Mouse (Mus musculus): Measurements from ENCODE around the gene Adcy1. TPM values are rescaled to one million over a fixed set of nuclear protein-coding genes. Genes with fewer than 3 reads are reported as not detected.

The Adcy1 gene
- polyA plus RNA-seq, 1 experiment from 2014 or later, result 12.8 TPM

- Histone ChIP-seq H3K9me3 (no peaks in the 10 kb centered on the region), H3K4me2 (no peak overlapping the region), H3K36me3 (0 out of 2 replicates have a peak, but pooled peaks cover 7% of the 10 kb centered on the region), H3K27ac (replicated peaks) (no peak overlapping the region), H3K27me3 (no peaks in the 10 kb centered on the region), H3K4me1 (replicated peaks) (peaks cover 8% of the 10 kb centered on the region; the same call in 1 of the 2 replicates), H3K4me3 (no peak overlapping the region), H3K9ac (no peak overlapping the region)
- ATAC-seq (ENCODE audit: low FRiP score, low read depth), result no peak
- 71% methylated on average over 4 of the region's 4 CpGs for WGBS
Observed at GRCm38 (mm10) chr11:7113046-7113445, 49.8 kb downstream of the Adcy1 start.

- Histone ChIP-seq H3K36me3 (0 out of 2 replicates have a peak, but pooled peaks cover 7% of the 10 kb centered on the region), H3K9me3 (no peaks in the 10 kb centered on the region), H3K4me3 (no peak overlapping the region), H3K27me3 (no peaks in the 10 kb centered on the region), H3K4me2 (no peak overlapping the region), H3K9ac (no peak overlapping the region), H3K4me1 (replicated peaks) (peaks cover 8% of the 10 kb centered on the region; the same call in 1 of the 2 replicates), H3K27ac (replicated peaks) (0 out of 2 replicates have a peak overlapping the region, but pooled peaks have one; percentile 15)
- no peak for ATAC-seq (ENCODE audit: low FRiP score, low read depth)
- WGBS, result 66% methylated on average over 6 of the region's 6 CpGs
Observed at GRCm38 (mm10) chr11:7113687-7114086, 50.4 kb downstream of the Adcy1 start.

GRCm38 (mm10) chr11:7114312-7114711 is 51.0 kb downstream of the Adcy1 start:
- whole genome bisulfite sequencing, result 62% methylated on average over 9 of the region's 9 CpGs
- Histone ChIP-seq H3K9me3 (no peaks in the 10 kb centered on the region), H3K27ac (replicated peaks) (0 out of 2 replicates have a peak overlapping the region, but pooled peaks have one; percentile 15)

GRCm38 (mm10) chr11:7116647-7117046 is 53.4 kb downstream of the Adcy1 start:
- Histone ChIP-seq H3K9me3 (no peaks in the 10 kb centered on the region), H3K4me1 (replicated peaks) (peaks cover 8% of the 10 kb centered on the region; the same call in 1 of the 2 replicates), H3K36me3 (no peaks in the 10 kb centered on the region), H3K27me3 (no peaks in the 10 kb centered on the region), H3K9ac (no peak overlapping the region), H3K4me2 (no peak overlapping the region), H3K27ac (replicated peaks) (0 out of 2 replicates have a peak overlapping the region, but pooled peaks have one; percentile 8), H3K4me3 (no peak overlapping the region)
- 64% methylated on average over 2 of the region's 2 CpGs for WGBS
- no peak for ATAC-seq (ENCODE audit: low FRiP score, low read depth)

More at GRCm38 (mm10) chr11:7114312-7114711, 51.0 kb downstream of the Adcy1 start:
- no peaks in the 10 kb centered on the region for H3K27me3 ChIP-seq
- no peak overlapping the region for H3K9ac ChIP-seq
- H3K36me3 ChIP-seq, result 0 out of 2 replicates have a peak, but pooled peaks cover 4% of the 10 kb centered on the region
- H3K4me3 ChIP-seq, result no peak overlapping the region
- no peak for ATAC-seq (ENCODE audit: low FRiP score, low read depth)
- peaks cover 8% of the 10 kb centered on the region; the same call in 1 of the 2 replicates for H3K4me1 ChIP-seq (replicated peaks)
- H3K4me2 ChIP-seq, result no peak overlapping the region

- H3K9ac ChIP-seq, result no peak overlapping the region
- no peaks in the 10 kb centered on the region for H3K9me3 ChIP-seq
- H3K36me3 ChIP-seq, result peaks cover 6% of the 10 kb centered on the region; the same call in 1 of the 2 replicates
- no peak for ATAC-seq (ENCODE audit: low FRiP score, low read depth)
- H3K27ac ChIP-seq (replicated peaks), result no peak overlapping the region
- no peak overlapping the region for H3K4me2 ChIP-seq
- 73% methylated on average over 8 of the region's 8 CpGs for WGBS
- no peaks in the 10 kb centered on the region for H3K27me3 ChIP-seq
- H3K4me1 ChIP-seq (replicated peaks), result no peaks in the 10 kb centered on the region
- H3K4me3 ChIP-seq, result no peak overlapping the region
Observed at GRCm38 (mm10) chr11:7129319-7130051, 66.2 kb downstream of the Adcy1 start.

GRCm38 (mm10) chr11:7132736-7133387 is 69.6 kb downstream of the Adcy1 start:
- H3K4me2 ChIP-seq, result no peak overlapping the region
- no peaks in the 10 kb centered on the region for H3K9me3 ChIP-seq
- peaks cover 6% of the 10 kb centered on the region; the same call in 1 of the 2 replicates for H3K36me3 ChIP-seq
- H3K4me1 ChIP-seq (replicated peaks), result no peaks in the 10 kb centered on the region
- no peak for ATAC-seq (ENCODE audit: low FRiP score, low read depth)
- H3K4me3 ChIP-seq, result no peak overlapping the region
- H3K9ac ChIP-seq, result no peak overlapping the region
- no peak overlapping the region for H3K27ac ChIP-seq (replicated peaks)
- 90% methylated on average over 7 of the region's 7 CpGs for WGBS
- no peaks in the 10 kb centered on the region for H3K27me3 ChIP-seq

GRCm38 (mm10) chr11:7133736-7134135 is 70.4 kb downstream of the Adcy1 start:
- no peak for ATAC-seq (ENCODE audit: low FRiP score, low read depth)
- WGBS, result 92% methylated on average over 5 of the region's 5 CpGs

GRCm38 (mm10) chr11:7134319-7134718 is 71.0 kb downstream of the Adcy1 start:
- ATAC-seq (ENCODE audit: low FRiP score, low read depth), result no peak
- Histone ChIP-seq H3K27me3 (no peaks in the 10 kb centered on the region), H3K27ac (replicated peaks) (no peak overlapping the region), H3K4me3 (no peak overlapping the region), H3K4me2 (no peak overlapping the region), H3K4me1 (replicated peaks) (no peaks in the 10 kb centered on the region), H3K9ac (no peak overlapping the region), H3K36me3 (peaks cover 6% of the 10 kb centered on the region; the same call in 1 of the 2 replicates), H3K9me3 (no peaks in the 10 kb centered on the region)
- WGBS, result 71% methylated on average over 5 of the region's 5 CpGs

More at GRCm38 (mm10) chr11:7133736-7134135, 70.4 kb downstream of the Adcy1 start:
- H3K4me3 ChIP-seq, result no peak overlapping the region
- H3K9me3 ChIP-seq, result no peaks in the 10 kb centered on the region
- no peak overlapping the region for H3K9ac ChIP-seq
- H3K4me2 ChIP-seq, result no peak overlapping the region
- no peak overlapping the region for H3K27ac ChIP-seq (replicated peaks)
- peaks cover 6% of the 10 kb centered on the region; the same call in 1 of the 2 replicates for H3K36me3 ChIP-seq
- H3K27me3 ChIP-seq, result no peaks in the 10 kb centered on the region
- H3K4me1 ChIP-seq (replicated peaks), result no peaks in the 10 kb centered on the region

- peaks cover 10% of the 10 kb centered on the region for H3K36me3 ChIP-seq
- no peak overlapping the region for H3K4me3 ChIP-seq
- H3K27ac ChIP-seq (replicated peaks), result no peak overlapping the region
- WGBS, result 70% methylated on average over 6 of the region's 6 CpGs
- no peaks in the 10 kb centered on the region for H3K9me3 ChIP-seq
- H3K27me3 ChIP-seq, result no peaks in the 10 kb centered on the region
- no peak overlapping the region for H3K4me2 ChIP-seq
- ATAC-seq (ENCODE audit: low FRiP score, low read depth), result no peak
- no peak overlapping the region for H3K9ac ChIP-seq
- H3K4me1 ChIP-seq (replicated peaks), result no peaks in the 10 kb centered on the region
Observed at GRCm38 (mm10) chr11:7135301-7135700, 72.0 kb downstream of the Adcy1 start.

- H3K27ac ChIP-seq (replicated peaks), result no peak overlapping the region
- 75% methylated on average over 9 of the region's 9 CpGs for WGBS
- H3K4me2 ChIP-seq, result no peak overlapping the region
- no peak for ATAC-seq (ENCODE audit: low FRiP score, low read depth)
- no peak overlapping the region for H3K4me3 ChIP-seq
- no peaks in the 10 kb centered on the region for H3K4me1 ChIP-seq (replicated peaks)
- no peak overlapping the region for H3K9ac ChIP-seq
- no peaks in the 10 kb centered on the region for H3K9me3 ChIP-seq
- H3K27me3 ChIP-seq, result no peaks in the 10 kb centered on the region
- H3K36me3 ChIP-seq, result peaks cover 11% of the 10 kb centered on the region
Observed at GRCm38 (mm10) chr11:7135763-7136162, 72.5 kb downstream of the Adcy1 start.

- Histone ChIP-seq H3K27ac (replicated peaks) (no peak overlapping the region), H3K9me3 (no peaks in the 10 kb centered on the region), H3K4me1 (replicated peaks) (no peaks in the 10 kb centered on the region), H3K27me3 (no peaks in the 10 kb centered on the region), H3K9ac (no peak overlapping the region), H3K4me3 (no peak overlapping the region), H3K36me3 (peaks cover 7% of the 10 kb centered on the region), H3K4me2 (no peak overlapping the region)
- no peak for ATAC-seq (ENCODE audit: low FRiP score, low read depth)
- 94% methylated on average over 5 of the region's 5 CpGs for WGBS
Observed at GRCm38 (mm10) chr11:7136246-7136855, 73.1 kb downstream of the Adcy1 start.

GRCm38 (mm10) chr11:7138370-7138769 is 75.1 kb downstream of the Adcy1 start:
- no peak for ATAC-seq (ENCODE audit: low FRiP score, low read depth)
- Histone ChIP-seq H3K9me3 (no peaks in the 10 kb centered on the region), H3K36me3 (peaks cover 5% of the 10 kb centered on the region), H3K27ac (replicated peaks) (no peak overlapping the region), H3K4me2 (no peak overlapping the region), H3K4me3 (no peak overlapping the region), H3K4me1 (replicated peaks) (no peaks in the 10 kb centered on the region), H3K9ac (no peak overlapping the region), H3K27me3 (no peaks in the 10 kb centered on the region)
- WGBS, result 90% methylated on average over 8 of the region's 8 CpGs
